Mouse (Mus musculus) spleen, adult 2 months (tissue): Measurements from ENCODE around the gene Ubxn7.

ENCODE experiments used
- CTCF ChIP-seq: fragments of 200-500 bp; IDR thresholded peaks from 2 replicates; pipeline ENCODE4 v1.5.1; 2011; ENCODE audit warnings: mild to moderate bottlenecking, inconsistent platforms; ENCODE audit not compliant: insufficient read depth, insufficient read length, insufficient replicate concordance; ENCODE audit errors: extremely low read depth
- POLR2A ChIP-seq: fragments of 200-500 bp; IDR thresholded peaks from 2 replicates; pipeline ENCODE4 v1.6.1; 2011; ENCODE audit warnings: low read depth, low read length, inconsistent platforms

- no peak for TF ChIP-seq CTCF
- TF ChIP-seq POLR2A = no peak
Observed at GRCm38 (mm10) chr16:32434691-32435090, 102.6 kb downstream of the Ubxn7 start.
